Mouse (Mus musculus): ENCODE data around the gene Sync. TPM values are rescaled to one million over a fixed set of nuclear protein-coding genes. Genes with fewer than 3 reads are reported as not detected.

Sync gene
- total RNA-seq, 1 experiment = 2.1 TPM

GRCm38 (mm10) chr4:129271991-129272755, 15.2 kb upstream of the Sync start:
- DNase-seq (ENCODE audit: low read depth, low spot score) = no peak
- no peaks in the 10 kb centered on the region for H3K36me3 ChIP-seq (ENCODE audit: control insufficient read depth, insufficient read depth, low read length, poor library complexity, severe bottlenecking)
- in situ Hi-C loops (cut with MboI; ENCODE audit: low sequenced_read_pairs in 2 of 2, unreplicated experiment in 2 of 2) = no loop called here
- H3K4me3 ChIP-seq (ENCODE audit: insufficient read depth in 1 of 2, low read depth in 1 of 2, low read length in 2 of 2, poor library complexity in 1 of 2, severe bottlenecking in 1 of 2) = peak overlapping the region; percentile 51 to 69; a peak in 3 of 4 replicates
- peak overlapping the region; percentile 33; the same call in 1 of the 2 replicates for H3K9ac ChIP-seq (ENCODE audit: insufficient read depth, low read depth, low read length, poor library complexity, severe bottlenecking)
- H3K27ac ChIP-seq (ENCODE audit: insufficient read depth, low read depth, low read length, poor library complexity, severe bottlenecking) = peak overlapping the region; percentile 48; the same call in 1 of the 2 replicates
- peak; percentile 57; the same call in 1 of the 2 replicates for TF ChIP-seq MAFK (IDR thresholded peaks at IDR 0.05; ENCODE audit: insufficient read depth, low read depth, low read length)
- no peak for TF ChIP-seq CHD2 (IDR thresholded peaks at IDR 0.05; ENCODE audit: low read depth, low read length)
- peak; percentile 33; the same call in 1 of the 2 replicates for TF ChIP-seq ZNF384 (IDR thresholded peaks at IDR 0.05; ENCODE audit: low read depth, low read length)
- TF ChIP-seq ZC3H11A (IDR thresholded peaks at IDR 0.05; ENCODE audit: borderline replicate concordance, low read depth, low read length) = no peak
- peaks cover 0 to 13% of the 10 kb centered on the region in 2 experiments; a peak in 1 of 4 replicates for H3K4me1 ChIP-seq (ENCODE audit: control insufficient read depth in 2 of 2, insufficient read depth in 2 of 2, low read length in 2 of 2, poor library complexity in 1 of 2)
- H3K9me3 ChIP-seq (ENCODE audit: control insufficient read depth, insufficient read depth, low read depth, low read length) = no peaks in the 10 kb centered on the region

GRCm38 (mm10) chr4:129272756-129273046, 14.7 kb upstream of the Sync start:
- in situ Hi-C loops (cut with MboI; ENCODE audit: low sequenced_read_pairs in 2 of 2, unreplicated experiment in 2 of 2) = no loop called here
- no peaks in the 10 kb centered on the region for H3K9me3 ChIP-seq (ENCODE audit: control insufficient read depth, insufficient read depth, low read depth, low read length)
- no peak for DNase-seq (ENCODE audit: low read depth, low spot score)
- peak overlapping the region; percentile 6; the same call in 1 of the 2 replicates for H3K9ac ChIP-seq (ENCODE audit: insufficient read depth, low read depth, low read length, poor library complexity, severe bottlenecking)
- no peak for TF ChIP-seq MAFK (IDR thresholded peaks at IDR 0.05; ENCODE audit: insufficient read depth, low read depth, low read length)
- TF ChIP-seq CHD2 (IDR thresholded peaks at IDR 0.05; ENCODE audit: low read depth, low read length) = no peak
- no peak for TF ChIP-seq ZC3H11A (IDR thresholded peaks at IDR 0.05; ENCODE audit: borderline replicate concordance, low read depth, low read length)
- no peak for TF ChIP-seq HCFC1 (IDR thresholded peaks at IDR 0.05; ENCODE audit: borderline replicate concordance, insufficient read depth, low read length)
- TF ChIP-seq ZNF384 (IDR thresholded peaks at IDR 0.05; ENCODE audit: low read depth, low read length) = no peak
- no peak overlapping the region for H3K27ac ChIP-seq (ENCODE audit: insufficient read depth, low read depth, low read length, poor library complexity, severe bottlenecking)
- no peaks in the 10 kb centered on the region for H3K36me3 ChIP-seq (ENCODE audit: control insufficient read depth, insufficient read depth, low read length, poor library complexity, severe bottlenecking)
- H3K4me1 ChIP-seq (ENCODE audit: control insufficient read depth in 2 of 2, insufficient read depth in 2 of 2, low read length in 2 of 2, poor library complexity in 1 of 2) = peaks cover 0 to 13% of the 10 kb centered on the region in 2 experiments; a peak in 1 of 4 replicates
- peak overlapping the region; percentile 6 to 69; a peak in 3 of 4 replicates for H3K4me3 ChIP-seq (ENCODE audit: insufficient read depth in 1 of 2, low read depth in 1 of 2, low read length in 2 of 2, poor library complexity in 1 of 2, severe bottlenecking in 1 of 2)

- no peaks in the 10 kb centered on the region for H3K9me3 ChIP-seq (ENCODE audit: control insufficient read depth, insufficient read depth, low read depth, low read length)
- DNase-seq (ENCODE audit: low read depth, low spot score) = peak; percentile 96
- TF ChIP-seq ZC3H11A (IDR thresholded peaks at IDR 0.05; ENCODE audit: borderline replicate concordance, low read depth, low read length) (peak; percentile 93; the same call in 1 of the 2 replicates), MAFK (IDR thresholded peaks at IDR 0.05; ENCODE audit: insufficient read depth, low read depth, low read length) (0 out of 2 replicates have a peak, but pooled peaks have one; percentile 59), CHD2 (IDR thresholded peaks at IDR 0.05; ENCODE audit: low read depth, low read length) (no peak), ZNF384 (IDR thresholded peaks at IDR 0.05; ENCODE audit: low read depth, low read length) (peak; percentile 47; the same call in 1 of the 2 replicates)
- H3K4me3 ChIP-seq (ENCODE audit: insufficient read depth in 1 of 2, low read depth in 1 of 2, low read length in 2 of 2, poor library complexity in 1 of 2, severe bottlenecking in 1 of 2) = no peak overlapping the region
- peaks cover 0 to 10% of the 10 kb centered on the region in 2 experiments; a peak in 1 of 4 replicates for H3K4me1 ChIP-seq (ENCODE audit: control insufficient read depth in 2 of 2, insufficient read depth in 2 of 2, low read length in 2 of 2, poor library complexity in 1 of 2)
- in situ Hi-C loops (cut with MboI; ENCODE audit: low sequenced_read_pairs in 2 of 2, unreplicated experiment in 2 of 2) = loop anchor here in 1 of 2 experiments (5.0 kb wide), 1 partner anchor 54 kb away; no protein-coding TSS in a partner anchor
- H3K36me3 ChIP-seq (ENCODE audit: control insufficient read depth, insufficient read depth, low read length, poor library complexity, severe bottlenecking) = no peaks in the 10 kb centered on the region
- no peak overlapping the region for H3K27ac ChIP-seq (ENCODE audit: insufficient read depth, low read depth, low read length, poor library complexity, severe bottlenecking)
- no peak overlapping the region for H3K9ac ChIP-seq (ENCODE audit: insufficient read depth, low read depth, low read length, poor library complexity, severe bottlenecking)
Measured at GRCm38 (mm10) chr4:129276453-129276865, 11.0 kb upstream of the Sync start.

GRCm38 (mm10) chr4:129282786-129283185, 4.6 kb upstream of the Sync start:
- H3K9ac ChIP-seq (ENCODE audit: insufficient read depth, low read depth, low read length, poor library complexity, severe bottlenecking) = no peak overlapping the region
- DNase-seq (ENCODE audit: low read depth, low spot score) = no peak

More at GRCm38 (mm10) chr4:129282786-129283185, 4.6 kb upstream of the Sync start:
- peaks cover 0 to 8% of the 10 kb centered on the region in 2 experiments; a peak in 2 of 4 replicates for H3K4me1 ChIP-seq (ENCODE audit: control insufficient read depth in 2 of 2, insufficient read depth in 2 of 2, low read length in 2 of 2, poor library complexity in 1 of 2)
- no peaks in the 10 kb centered on the region for H3K9me3 ChIP-seq (ENCODE audit: control insufficient read depth, insufficient read depth, low read depth, low read length)
- no peak overlapping the region for H3K27ac ChIP-seq (ENCODE audit: insufficient read depth, low read depth, low read length, poor library complexity, severe bottlenecking)
- in situ Hi-C loops (cut with MboI; ENCODE audit: low sequenced_read_pairs in 2 of 2, unreplicated experiment in 2 of 2) = no loop called here
- no peaks in the 10 kb centered on the region for H3K36me3 ChIP-seq (ENCODE audit: control insufficient read depth, insufficient read depth, low read length, poor library complexity, severe bottlenecking)
- no peak for TF ChIP-seq HCFC1 (IDR thresholded peaks at IDR 0.05; ENCODE audit: borderline replicate concordance, insufficient read depth, low read length)
- TF ChIP-seq MAFK (IDR thresholded peaks at IDR 0.05; ENCODE audit: insufficient read depth, low read depth, low read length) = no peak
- TF ChIP-seq CHD2 (IDR thresholded peaks at IDR 0.05; ENCODE audit: low read depth, low read length) = no peak
- TF ChIP-seq ZC3H11A (IDR thresholded peaks at IDR 0.05; ENCODE audit: borderline replicate concordance, low read depth, low read length) = no peak
- TF ChIP-seq ZNF384 (IDR thresholded peaks at IDR 0.05; ENCODE audit: low read depth, low read length) = no peak
- no peak overlapping the region for H3K4me3 ChIP-seq (ENCODE audit: insufficient read depth in 1 of 2, low read depth in 1 of 2, low read length in 2 of 2, poor library complexity in 1 of 2, severe bottlenecking in 1 of 2)
